Mouse (Mus musculus): ENCODE data around the gene Hsf4. TPM values are rescaled to one million over a fixed set of nuclear protein-coding genes. Genes with fewer than 3 reads are reported as not detected.

Gene Hsf4
- polyA plus RNA-seq, 1 experiment from 2014 or later: 0.27 TPM

GRCm38 (mm10) chr8:105276292-105277120 is 6.9 kb downstream of the Hsf4 start:
- Histone ChIP-seq H3K4me2 (peak overlapping the region; percentile 74), H3K9ac (peak overlapping the region; percentile 63), H3K27me3 (peaks cover 95% of the 10 kb centered on the region), H3K4me1 (replicated peaks) (peaks cover 27% of the 10 kb centered on the region), H3K36me3 (peaks cover 19% of the 10 kb centered on the region), H3K27ac (no peak overlapping the region), H3K4me3 (peak overlapping the region; percentile 42), H3K9me3 (no peaks in the 10 kb centered on the region)
- 3% methylated on average over 30 of the region's 30 CpGs for WGBS
- peak; percentile 59 for ATAC-seq (ENCODE audit: low FRiP score)

- 3% methylated on average over 28 of the region's 28 CpGs for WGBS
- Histone ChIP-seq H3K4me1 (replicated peaks) (peaks cover 33% of the 10 kb centered on the region), H3K4me2 (peak overlapping the region; percentile 48), H3K4me3 (peak overlapping the region; percentile 22), H3K9ac (peak overlapping the region; percentile 64), H3K9me3 (no peaks in the 10 kb centered on the region), H3K27me3 (peaks cover 82% of the 10 kb centered on the region), H3K27ac (no peak overlapping the region), H3K36me3 (peaks cover 44% of the 10 kb centered on the region)
- ATAC-seq (ENCODE audit: low FRiP score): peak; percentile 47
These were observed 9.3 kb downstream of the Hsf4 start for GRCm38 (mm10) chr8:105278911-105279334.

GRCm38 (mm10) chr8:105280567-105280966 is 11.0 kb downstream of the Hsf4 start:
- WGBS: 76% methylated on average over 3 of the region's 3 CpGs
- peaks cover 41% of the 10 kb centered on the region for H3K4me1 ChIP-seq (replicated peaks)
- peaks cover 56% of the 10 kb centered on the region for H3K36me3 ChIP-seq
- H3K9ac ChIP-seq: no peak overlapping the region
- no peaks in the 10 kb centered on the region for H3K9me3 ChIP-seq
- no peak overlapping the region for H3K4me2 ChIP-seq
- no peak overlapping the region for H3K27ac ChIP-seq
- H3K4me3 ChIP-seq: no peak overlapping the region
- peaks cover 66% of the 10 kb centered on the region for H3K27me3 ChIP-seq
- ATAC-seq (ENCODE audit: low FRiP score): no peak

- Histone ChIP-seq H3K4me1 (replicated peaks) (peaks cover 41% of the 10 kb centered on the region), H3K9ac (no peak overlapping the region), H3K27me3 (peaks cover 53% of the 10 kb centered on the region), H3K4me2 (no peak overlapping the region), H3K4me3 (no peak overlapping the region), H3K36me3 (peaks cover 61% of the 10 kb centered on the region), H3K27ac (no peak overlapping the region), H3K9me3 (no peaks in the 10 kb centered on the region)
- 92% methylated on average over 12 of the region's 12 CpGs for WGBS
- ATAC-seq (ENCODE audit: low FRiP score): no peak
These were observed 12.2 kb downstream of the Hsf4 start for GRCm38 (mm10) chr8:105281821-105282220.

- H3K9me3 ChIP-seq: no peaks in the 10 kb centered on the region
- H3K4me1 ChIP-seq (replicated peaks): peaks cover 43% of the 10 kb centered on the region
- peaks cover 61% of the 10 kb centered on the region for H3K36me3 ChIP-seq
- WGBS: 90% methylated on average over 4 of the region's 4 CpGs
- no peak overlapping the region for H3K4me2 ChIP-seq
- no peak overlapping the region for H3K9ac ChIP-seq
- H3K27ac ChIP-seq: no peak overlapping the region
- H3K27me3 ChIP-seq: peaks cover 49% of the 10 kb centered on the region
- no peak for ATAC-seq (ENCODE audit: low FRiP score)
- H3K4me3 ChIP-seq: no peak overlapping the region
These were observed 12.6 kb downstream of the Hsf4 start for GRCm38 (mm10) chr8:105282239-105282638.

GRCm38 (mm10) chr8:105283074-105283473 is 13.5 kb downstream of the Hsf4 start:
- Histone ChIP-seq H3K27ac (no peak overlapping the region), H3K9ac (no peak overlapping the region), H3K4me3 (no peak overlapping the region), H3K36me3 (peaks cover 61% of the 10 kb centered on the region), H3K9me3 (no peaks in the 10 kb centered on the region), H3K4me2 (no peak overlapping the region), H3K27me3 (peaks cover 41% of the 10 kb centered on the region), H3K4me1 (replicated peaks) (peaks cover 52% of the 10 kb centered on the region)
- 27% methylated on average over 22 of the region's 23 CpGs for WGBS
- no peak for ATAC-seq (ENCODE audit: low FRiP score)

- ATAC-seq (ENCODE audit: low FRiP score): no peak
- Histone ChIP-seq H3K4me3 (no peak overlapping the region), H3K4me2 (peak overlapping the region; percentile 82), H3K27ac (no peak overlapping the region), H3K4me1 (replicated peaks) (peaks cover 61% of the 10 kb centered on the region), H3K9ac (peak overlapping the region; percentile 51; the same call in 1 of the 2 replicates), H3K27me3 (peaks cover 19% of the 10 kb centered on the region), H3K36me3 (peaks cover 48% of the 10 kb centered on the region), H3K9me3 (no peaks in the 10 kb centered on the region)
- 41% methylated on average over 12 of the region's 12 CpGs for WGBS
These were observed 15.9 kb downstream of the Hsf4 start for GRCm38 (mm10) chr8:105285514-105285913.

- Histone ChIP-seq H3K36me3 (peaks cover 37% of the 10 kb centered on the region), H3K4me2 (peak overlapping the region; percentile 82), H3K4me1 (replicated peaks) (peaks cover 68% of the 10 kb centered on the region), H3K4me3 (peak overlapping the region; percentile 55), H3K27ac (no peak overlapping the region), H3K9ac (peak overlapping the region; percentile 51; the same call in 1 of the 2 replicates), H3K9me3 (no peaks in the 10 kb centered on the region), H3K27me3 (peaks cover 20% of the 10 kb centered on the region)
- 88% methylated on average over 4 of the region's 4 CpGs for WGBS
- ATAC-seq (ENCODE audit: low FRiP score): no peak
These were observed 17.3 kb downstream of the Hsf4 start for GRCm38 (mm10) chr8:105286907-105287306.

GRCm38 (mm10) chr8:105288231-105288630 is 18.6 kb downstream of the Hsf4 start:
- H3K27me3 ChIP-seq: peaks cover 17% of the 10 kb centered on the region
- H3K9ac ChIP-seq: peak overlapping the region; percentile 77
- H3K4me1 ChIP-seq (replicated peaks): peaks cover 68% of the 10 kb centered on the region
- no peaks in the 10 kb centered on the region for H3K9me3 ChIP-seq
- no peak overlapping the region for H3K27ac ChIP-seq
- H3K36me3 ChIP-seq: peaks cover 24% of the 10 kb centered on the region
- peak overlapping the region; percentile 55 for H3K4me3 ChIP-seq
- 81% methylated on average over 5 of the region's 5 CpGs for WGBS
- peak overlapping the region; percentile 82 for H3K4me2 ChIP-seq
- no peak for ATAC-seq (ENCODE audit: low FRiP score)

- ATAC-seq (ENCODE audit: low FRiP score): peak; percentile 93
These were observed 19.5 kb downstream of the Hsf4 start for GRCm38 (mm10) chr8:105288958-105289732.

GRCm38 (mm10) chr8:105289805-105290460 is 20.3 kb downstream of the Hsf4 start, which contains the start of gene 4931428F04Rik:
Gene 4931428F04Rik, minus strand, starts transcription at chr8:105289864.
- peaks cover 57% of the 10 kb centered on the region for H3K4me1 ChIP-seq (replicated peaks)
- peak within 1 kb of the TSS; percentile 55 for H3K4me3 ChIP-seq
- H3K9me3 ChIP-seq: no peaks in the 10 kb centered on the region
- WGBS: 1% methylated on average over 43 of the region's 43 CpGs
- H3K36me3 ChIP-seq: peaks cover 11% of the 10 kb centered on the region
- peak within 1 kb of the TSS; percentile 82 for H3K4me2 ChIP-seq
- peak within 1 kb of the TSS; percentile 95 for H3K27ac ChIP-seq
- peaks cover 19% of the 10 kb centered on the region for H3K27me3 ChIP-seq
- peak; percentile 54 for ATAC-seq (ENCODE audit: low FRiP score)
- peak within 1 kb of the TSS; percentile 77 for H3K9ac ChIP-seq

More at GRCm38 (mm10) chr8:105288958-105289732, 19.5 kb downstream of the Hsf4 start:
- peak overlapping the region; percentile 95 for H3K27ac ChIP-seq
- no peaks in the 10 kb centered on the region for H3K9me3 ChIP-seq
- peaks cover 17% of the 10 kb centered on the region for H3K36me3 ChIP-seq
- peak overlapping the region; percentile 55 for H3K4me3 ChIP-seq
- H3K9ac ChIP-seq: peak overlapping the region; percentile 77
- peaks cover 19% of the 10 kb centered on the region for H3K27me3 ChIP-seq
- WGBS: under 1% methylated on average over 53 of the region's 53 CpGs
- peaks cover 62% of the 10 kb centered on the region for H3K4me1 ChIP-seq (replicated peaks)
- H3K4me2 ChIP-seq: peak overlapping the region; percentile 82
